Comparison of ENCODE assay signal across 8 mouse cellular contexts in the genomic region with DNA sequence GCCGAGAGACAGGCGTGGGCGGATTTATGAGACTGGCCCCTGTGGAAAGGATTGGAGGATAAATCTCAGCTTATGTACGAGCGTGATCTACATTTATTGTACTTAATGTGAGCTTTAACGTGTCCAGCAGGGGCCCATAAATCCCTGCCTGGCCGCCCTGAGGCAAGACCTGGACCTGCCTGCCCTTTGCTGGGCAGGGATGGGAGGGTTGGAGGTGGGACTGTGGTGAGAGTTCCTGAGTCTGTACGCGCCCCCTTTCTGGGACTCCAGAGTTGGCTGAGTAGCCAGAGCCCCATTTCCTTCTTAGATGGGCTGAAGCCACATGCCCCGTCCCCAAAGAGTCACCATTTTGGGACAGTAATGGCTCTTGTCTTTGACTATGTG.
DNase-seq lines count a peak whose midpoint lies in the region; ATAC-seq and TF ChIP-seq lines count a peak whose summit lies in the region.

No protein-coding gene starts in this region.

- peaks cover 9% of the 10 kb centered on the region; the same call in 1 of the 2 replicates for H3K4me1 ChIP-seq in lung, embryonic 14.5 days (ENCODE audit: insufficient read depth)
- peaks cover 16% of the 10 kb centered on the region for H3K4me1 ChIP-seq in forebrain, embryonic 12.5 days
- peaks cover 31% of the 10 kb centered on the region for H3K4me1 ChIP-seq in limb, embryonic 10.5 days
- H3K4me1 ChIP-seq in neural tube, embryonic 13.5 days (replicated peaks) = peaks cover 32% of the 10 kb centered on the region

- no peak overlapping the region for H3K9ac ChIP-seq in lung, embryonic 14.5 days
- peak overlapping the region; percentile 33; the same call in 1 of the 2 replicates for H3K9ac ChIP-seq in forebrain, embryonic 12.5 days
- peak overlapping the region; percentile 58 for H3K9ac ChIP-seq in neural tube, embryonic 13.5 days

- H3K4me2 ChIP-seq in lung, embryonic 14.5 days = peak overlapping the region; percentile 62
- H3K4me2 ChIP-seq in forebrain, embryonic 12.5 days = peak overlapping the region; percentile 63
- peak overlapping the region; percentile 57 for H3K4me2 ChIP-seq in neural tube, embryonic 13.5 days

- peak; percentile 63 for ATAC-seq in lung, embryonic 14.5 days (ENCODE audit: insufficient read depth)
- ATAC-seq in forebrain, embryonic 12.5 days (ENCODE audit: low FRiP score) = no peak; the same call in 1 of the 2 replicates
- ATAC-seq in neural tube, embryonic 13.5 days (ENCODE audit: low read depth) = peak; percentile 61
- no peak for ATAC-seq in erythroid progenitor cell, adult 5-6 weeks (replicated peaks; ENCODE audit: low FRiP score, poor library complexity, severe bottlenecking)

- TF ChIP-seq CTCF in lung, embryonic 14.5 days (IDR thresholded peaks at IDR 0.05; ENCODE audit: low read depth) = no peak

- H3K27me3 ChIP-seq in lung, embryonic 14.5 days (ENCODE audit: insufficient read depth, low read length) = peaks cover 6% of the 10 kb centered on the region; the same call in 1 of the 2 replicates
- peaks cover 21% of the 10 kb centered on the region for H3K27me3 ChIP-seq in forebrain, embryonic 12.5 days
- H3K27me3 ChIP-seq in limb, embryonic 10.5 days (ENCODE audit: low read depth, poor library complexity, severe bottlenecking) = peaks cover 28% of the 10 kb centered on the region
- H3K27me3 ChIP-seq in neural tube, embryonic 13.5 days = no peaks in the 10 kb centered on the region

- no peaks in the 10 kb centered on the region for H3K9me3 ChIP-seq in lung, embryonic 14.5 days (ENCODE audit: low read depth, low read length)
- H3K9me3 ChIP-seq in forebrain, embryonic 12.5 days = no peaks in the 10 kb centered on the region
- no peaks in the 10 kb centered on the region for H3K9me3 ChIP-seq in limb, embryonic 10.5 days (replicated peaks)
- no peaks in the 10 kb centered on the region for H3K9me3 ChIP-seq in neural tube, embryonic 13.5 days

- H3K36me3 ChIP-seq in lung, embryonic 14.5 days (ENCODE audit: insufficient read depth) = no peaks in the 10 kb centered on the region
- H3K36me3 ChIP-seq in forebrain, embryonic 12.5 days (replicated peaks) = no peaks in the 10 kb centered on the region
- H3K36me3 ChIP-seq in limb, embryonic 10.5 days = no peaks in the 10 kb centered on the region
- H3K36me3 ChIP-seq in neural tube, embryonic 13.5 days = no peaks in the 10 kb centered on the region

- no peak overlapping the region for H3K27ac ChIP-seq in lung, embryonic 14.5 days (ENCODE audit: low read depth)
- H3K27ac ChIP-seq in forebrain, embryonic 12.5 days = no peak overlapping the region
- H3K27ac ChIP-seq in limb, embryonic 10.5 days = peak overlapping the region; percentile 76
- peak overlapping the region; percentile 61 for H3K27ac ChIP-seq in neural tube, embryonic 13.5 days (replicated peaks)

- DNase-seq in lung, embryonic 14.5 days = no peak
- DNase-seq in lung, postnatal 36 days = no peak
- DNase-seq in limb, embryonic 10.5 days (ENCODE audit: low spot score) = no peak
- no peak for DNase-seq in layer of hippocampus, adult 9-11 months
- no peak for DNase-seq in urinary bladder, postnatal 36 days (ENCODE audit: low spot score in 2 of 2)

- 10% methylated on average over 10 of the region's 10 CpGs for WGBS in lung, embryonic 14.5 days
- WGBS in forebrain, embryonic 12.5 days = 15% methylated on average over 10 of the region's 10 CpGs
- WGBS in limb, embryonic 10.5 days = 6% methylated on average over 10 of the region's 10 CpGs
- WGBS in neural tube, embryonic 13.5 days = 5% methylated on average over 10 of the region's 10 CpGs

- peak overlapping the region; percentile 26 for H3K4me3 ChIP-seq in lung, embryonic 14.5 days (ENCODE audit: low read depth, low read length)
- H3K4me3 ChIP-seq in forebrain, embryonic 12.5 days (replicated peaks) = peak overlapping the region; percentile 36
- peak overlapping the region; percentile 47 for H3K4me3 ChIP-seq in limb, embryonic 10.5 days
- peak overlapping the region; percentile 34 for H3K4me3 ChIP-seq in neural tube, embryonic 13.5 days

Comparison
In these comparisons a context has a peak if more than half of its experiments do, and no peak if none do; other contexts are left out.
1. ATAC-seq: peak in lung, embryonic 14.5 days (single experiment) and neural tube, embryonic 13.5 days (single experiment); none in forebrain, embryonic 12.5 days (single experiment) and erythroid progenitor cell, adult 5-6 weeks (single experiment).
2. H3K27ac ChIP-seq: peak in limb, embryonic 10.5 days (single experiment) and neural tube, embryonic 13.5 days (single experiment); none in lung, embryonic 14.5 days (single experiment) and forebrain, embryonic 12.5 days (single experiment).
3. Peak in every context shown above with its lines, with median percentiles within 50 percentile points of each other: H3K4me2 ChIP-seq and H3K4me3 ChIP-seq.